Mouse (Mus musculus) neural tube, embryonic 11.5 days (tissue): Measurements from ENCODE around the gene Rtp4. TPM values are rescaled to one million over a fixed set of nuclear protein-coding genes. Genes with fewer than 3 reads are reported as not detected.

Source experiments
- ATAC-seq: fragments of 200-750 bp; cut with Nextera tagmentation; 2 replicates; pipeline ENCODE4 v1.8.0; 2017; ENCODE audit warnings: moderate number of reproducible peaks, mild to moderate bottlenecking, moderate TSS enrichment, moderate library complexity; ENCODE audit not compliant: insufficient read depth, low FRiP score, low TSS enrichment
- DNase-seq: peaks from one replicate; pipeline ENCODE4 v3.0.0-alpha.2; 2015; ENCODE audit warnings: low spot score
- H3K27ac ChIP-seq: fragments of 300-500 bp; sonication (generic); 2 replicates; pipeline ENCODE4 v1.5.1; 2014; ENCODE audit warnings: low read depth, mild to moderate bottlenecking, low read length
- H3K27me3 ChIP-seq: fragments of 300-500 bp; sonication (generic); 2 replicates; pipeline ENCODE4 v1.6.1; 2014; ENCODE audit warnings: mild to moderate bottlenecking, low read length, mixed read lengths; ENCODE audit not compliant: control insufficient read depth, insufficient read depth
- H3K36me3 ChIP-seq: fragments of 300-500 bp; sonication (generic); 2 replicates; pipeline ENCODE4 v1.6.1; 2014; ENCODE audit warnings: mild to moderate bottlenecking, low read length, moderate library complexity, mixed read lengths; ENCODE audit not compliant: control insufficient read depth, insufficient read depth
- H3K4me1 ChIP-seq: fragments of 300-500 bp; sonication (generic); 2 replicates; pipeline ENCODE4 v1.6.1; 2014; ENCODE audit warnings: low read length, mixed read lengths; ENCODE audit not compliant: control insufficient read depth, insufficient read depth
- H3K4me2 ChIP-seq: fragments of 300-500 bp; sonication (generic); 2 replicates; pipeline ENCODE4 v1.6.1; 2014; ENCODE audit warnings: low read depth, mild to moderate bottlenecking, moderate library complexity
- H3K4me3 ChIP-seq: fragments of 300-500 bp; sonication (generic); 2 replicates; pipeline ENCODE4 v1.5.1; 2014; ENCODE audit warnings: low read depth, low read length
- H3K9ac ChIP-seq: fragments of 300-500 bp; sonication (generic); 2 replicates; pipeline ENCODE4 v1.6.1; 2014; ENCODE audit warnings: mild to moderate bottlenecking, low read length
- H3K9me3 ChIP-seq: fragments of 300-500 bp; sonication (generic); 2 replicates; pipeline ENCODE4 v1.6.1; 2016; ENCODE audit warnings: low read length; ENCODE audit not compliant: control insufficient read depth
- WGBS: fragments of 180-500 bp; shearing (Covaris S2); extraction: QIAGEN DNeasy Blood & Tissue Kit; methylation state at CpG from one replicate; pipeline ENCODE4 v1.1.7; 2014; 5-methylcytosine and 5-hydroxymethylcytosine counted together
- polyA plus RNA-seq: library from polyadenylated mRNA; unstranded; fragments of >200 nt; fragmentation: Nextera tagmentation; extraction: Ambion mirVana; gene quantifications from 2 replicates; pipeline ENCODE4 v1.2.1, GENCODE M21; 2014

Rtp4 gene
- polyA plus RNA-seq, 1 experiment from 2014 or later: 1.0 TPM

- H3K4me1 ChIP-seq: no peaks in the 10 kb centered on the region
- no peak overlapping the region for H3K9ac ChIP-seq
- H3K4me2 ChIP-seq: no peak overlapping the region
- 86% methylated on average over 5 of the region's 5 CpGs for WGBS
- no peaks in the 10 kb centered on the region for H3K9me3 ChIP-seq
- no peak overlapping the region for H3K4me3 ChIP-seq
- ATAC-seq (no peak), DNase-seq (no peak)
- no peak overlapping the region for H3K27ac ChIP-seq
- no peaks in the 10 kb centered on the region for H3K36me3 ChIP-seq
- H3K27me3 ChIP-seq: no peaks in the 10 kb centered on the region
These were observed 71.3 kb downstream of the Rtp4 start for GRCm38 (mm10) chr16:23591119-23592105.

GRCm38 (mm10) chr16:23592501-23592900, 72.4 kb downstream of the Rtp4 start:
- DNase-seq (no peak), ATAC-seq (no peak)
- Histone ChIP-seq H3K4me1 (no peaks in the 10 kb centered on the region), H3K4me3 (no peak overlapping the region), H3K27me3 (no peaks in the 10 kb centered on the region), H3K4me2 (no peak overlapping the region), H3K27ac (no peak overlapping the region), H3K9me3 (no peaks in the 10 kb centered on the region), H3K9ac (no peak overlapping the region), H3K36me3 (no peaks in the 10 kb centered on the region)

- Histone ChIP-seq H3K4me2 (no peak overlapping the region), H3K36me3 (no peaks in the 10 kb centered on the region), H3K4me3 (no peak overlapping the region), H3K4me1 (no peaks in the 10 kb centered on the region), H3K27me3 (no peaks in the 10 kb centered on the region), H3K9ac (no peak overlapping the region), H3K9me3 (no peaks in the 10 kb centered on the region), H3K27ac (no peak overlapping the region)
- WGBS: 79% methylated on average over 3 of the region's 3 CpGs
- DNase-seq: no peak
- ATAC-seq: no peak; the same call in 1 of the 2 replicates
These were observed 76.6 kb downstream of the Rtp4 start for GRCm38 (mm10) chr16:23596696-23597095.

GRCm38 (mm10) chr16:23597968-23598367, 77.9 kb downstream of the Rtp4 start:
- no peaks in the 10 kb centered on the region for H3K27me3 ChIP-seq
- ATAC-seq: no peak
- H3K4me2 ChIP-seq: no peak overlapping the region
- H3K4me1 ChIP-seq: no peaks in the 10 kb centered on the region
- no peaks in the 10 kb centered on the region for H3K9me3 ChIP-seq
- no peak for DNase-seq
- H3K27ac ChIP-seq: no peak overlapping the region
- no peak overlapping the region for H3K9ac ChIP-seq
- no peaks in the 10 kb centered on the region for H3K36me3 ChIP-seq
- no peak overlapping the region for H3K4me3 ChIP-seq

GRCm38 (mm10) chr16:23606220-23606619, 86.1 kb downstream of the Rtp4 start:
- no peak for ATAC-seq
- H3K9me3 ChIP-seq: no peaks in the 10 kb centered on the region
- no peak overlapping the region for H3K9ac ChIP-seq
- no peak overlapping the region for H3K27ac ChIP-seq
- 82% methylated on average over 2 of the region's 2 CpGs for WGBS
- no peaks in the 10 kb centered on the region for H3K4me1 ChIP-seq
- no peak overlapping the region for H3K4me2 ChIP-seq
- no peaks in the 10 kb centered on the region for H3K27me3 ChIP-seq
- no peak overlapping the region for H3K4me3 ChIP-seq
- H3K36me3 ChIP-seq: no peaks in the 10 kb centered on the region
- no peak for DNase-seq

GRCm38 (mm10) chr16:23606651-23607050, 86.6 kb downstream of the Rtp4 start:
- Histone ChIP-seq H3K36me3 (no peaks in the 10 kb centered on the region), H3K9ac (no peak overlapping the region), H3K4me1 (no peaks in the 10 kb centered on the region), H3K27me3 (no peaks in the 10 kb centered on the region), H3K4me2 (no peak overlapping the region), H3K4me3 (no peak overlapping the region), H3K9me3 (no peaks in the 10 kb centered on the region), H3K27ac (no peak overlapping the region)
- WGBS: 92% methylated on average over 7 of the region's 7 CpGs
- DNase-seq (no peak), ATAC-seq (no peak)

- H3K36me3 ChIP-seq: no peaks in the 10 kb centered on the region
- no peak for ATAC-seq
- no peak overlapping the region for H3K4me2 ChIP-seq
- H3K9ac ChIP-seq: no peak overlapping the region
- H3K4me3 ChIP-seq: no peak overlapping the region
- no peak overlapping the region for H3K27ac ChIP-seq
- no peaks in the 10 kb centered on the region for H3K4me1 ChIP-seq
- DNase-seq: no peak
- H3K27me3 ChIP-seq: no peaks in the 10 kb centered on the region
- no peaks in the 10 kb centered on the region for H3K9me3 ChIP-seq
- 54% methylated on average over 1 of the region's 1 CpGs for WGBS
These were observed 87.9 kb downstream of the Rtp4 start for GRCm38 (mm10) chr16:23607911-23608410.

GRCm38 (mm10) chr16:23609748-23610185, 89.7 kb downstream of the Rtp4 start:
- ATAC-seq (no peak), DNase-seq (no peak)
- H3K9me3 ChIP-seq: no peaks in the 10 kb centered on the region
- 51% methylated on average over 11 of the region's 11 CpGs for WGBS
- H3K27ac ChIP-seq: no peak overlapping the region
- no peaks in the 10 kb centered on the region for H3K27me3 ChIP-seq
- no peak overlapping the region for H3K4me3 ChIP-seq
- H3K36me3 ChIP-seq: no peaks in the 10 kb centered on the region
- no peak overlapping the region for H3K4me2 ChIP-seq
- H3K9ac ChIP-seq: no peak overlapping the region
- H3K4me1 ChIP-seq: no peaks in the 10 kb centered on the region

GRCm38 (mm10) chr16:23624205-23624604, 104.1 kb downstream of the Rtp4 start:
- Histone ChIP-seq H3K4me2 (no peak overlapping the region), H3K9ac (no peak overlapping the region), H3K27me3 (no peaks in the 10 kb centered on the region), H3K36me3 (no peaks in the 10 kb centered on the region), H3K27ac (no peak overlapping the region), H3K4me3 (no peak overlapping the region), H3K9me3 (no peaks in the 10 kb centered on the region), H3K4me1 (no peaks in the 10 kb centered on the region)
- DNase-seq (no peak), ATAC-seq (no peak)
- WGBS: 65% methylated on average over 4 of the region's 4 CpGs
